Mouse (Mus musculus) testis, adult 2 months (tissue): Measurements from ENCODE around the gene Atp1b4. TPM values are rescaled to one million over a fixed set of nuclear protein-coding genes. Genes with fewer than 3 reads are reported as not detected.
"Not testable (repeated sequence)": the region's sequence is repeated elsewhere in the genome, so short reads cannot be mapped to it uniquely, and the experiment has no call there.

Experiments
- H3K27ac ChIP-seq: fragments of 200-500 bp; 2 replicates; pipeline ENCODE4 v1.5.1; 2012; ENCODE audit warnings: low read depth, low read length; ENCODE audit not compliant: control insufficient read depth, insufficient read depth
- H3K27me3 ChIP-seq: fragments of 200-500 bp; 2 replicates; pipeline ENCODE4 v1.6.1; 2012; ENCODE audit warnings: mild to moderate bottlenecking, low read length, moderate library complexity; ENCODE audit not compliant: control insufficient read depth, insufficient read depth
- H3K36me3 ChIP-seq: fragments of 200-500 bp; 2 replicates; pipeline ENCODE4 v1.6.1; 2012; ENCODE audit warnings: mild to moderate bottlenecking, low read length; ENCODE audit not compliant: control insufficient read depth, insufficient read depth
- H3K4me1 ChIP-seq: fragments of 200-500 bp; 2 replicates; pipeline ENCODE4 v1.6.1; 2012; ENCODE audit warnings: low read length; ENCODE audit not compliant: control insufficient read depth, insufficient read depth
- H3K4me3 ChIP-seq: fragments of 200-500 bp; 2 replicates; pipeline ENCODE4 v1.5.1; 2012; ENCODE audit warnings: low read depth, mild to moderate bottlenecking, low read length, moderate library complexity, mixed read lengths; ENCODE audit not compliant: control insufficient read depth
- CTCF ChIP-seq: fragments of 200-500 bp; IDR thresholded peaks from 2 replicates; pipeline ENCODE4 v1.5.1; 2012; ENCODE audit warnings: low read depth, mild to moderate bottlenecking, inconsistent platforms, low read length, moderate library complexity; ENCODE audit not compliant: control insufficient read depth, insufficient read depth, insufficient replicate concordance
- POLR2A ChIP-seq: fragments of 200-500 bp; IDR thresholded peaks from 2 replicates; pipeline ENCODE4 v1.6.1; 2012; ENCODE audit warnings: low read depth, mild to moderate bottlenecking, inconsistent platforms, low read length, moderate library complexity; ENCODE audit not compliant: control insufficient read depth
- polyA plus RNA-seq: library from polyadenylated mRNA; depleted of rRNA; stranded (reverse); fragments of >200 nt; gene quantifications from 2 replicates; pipeline ENCODE4 v1.2.3, GENCODE M21; 2012; rRNA removed

The Atp1b4 gene
- polyA plus RNA-seq, 1 experiment, result not detected

GRCm38 (mm10) chrX:38362016-38362415 lies 46.0 kb downstream of the Atp1b4 start:
- no peak for TF ChIP-seq POLR2A
- no peak for TF ChIP-seq CTCF
- no peaks in the 10 kb centered on the region for H3K27me3 ChIP-seq
- H3K27ac ChIP-seq, result no peak overlapping the region
- H3K4me3 ChIP-seq, result no peak overlapping the region
- no peaks in the 10 kb centered on the region for H3K36me3 ChIP-seq
- H3K4me1 ChIP-seq, result no peaks in the 10 kb centered on the region

GRCm38 (mm10) chrX:38364621-38365020 lies 48.6 kb downstream of the Atp1b4 start:
- not testable (repeated sequence) for H3K4me1 ChIP-seq, H3K27me3 ChIP-seq, H3K4me3 ChIP-seq, H3K36me3 ChIP-seq, H3K27ac ChIP-seq

- H3K27me3 ChIP-seq, H3K4me3 ChIP-seq, H3K36me3 ChIP-seq, H3K4me1 ChIP-seq, H3K27ac ChIP-seq: not testable (repeated sequence)
Observed at GRCm38 (mm10) chrX:38373169-38373568, 57.2 kb downstream of the Atp1b4 start.

Other genes with a start within 250 kb of the Atp1b4 start
- gene Rhox10, start 249.7 kb upstream of the Atp1b4 start, polyA plus RNA-seq, result 0.35 and 0.60 TPM in 2 replicates
- gene Rhox11, start 231.0 kb upstream of the Atp1b4 start, polyA plus RNA-seq, result 2.8 and 2.9 TPM in 2 replicates
- not detected in 2 replicates for gene Rhox12, start 205.3 kb upstream of the Atp1b4 start, polyA plus RNA-seq
- 6.0 TPM in 2 replicates for gene Rhox13, start 195.0 kb upstream of the Atp1b4 start, polyA plus RNA-seq
- 1.0 TPM in 2 replicates for gene Zbtb33, start 126.4 kb upstream of the Atp1b4 start, polyA plus RNA-seq
- gene Tmem255a, start 63.7 kb upstream of the Atp1b4 start, polyA plus RNA-seq, result 16.1 and 24.7 TPM in 2 replicates
- 31.5 and 45.7 TPM in 2 replicates for gene Lamp2, start 140.3 kb downstream of the Atp1b4 start, polyA plus RNA-seq